Comparison of ENCODE assay signal across 25 mouse cellular contexts in genomic region chr16:24080471-24080870, GRCm38 (mm10).
A peak's percentile ranks its signal among the peaks of the same experiment; 100 is the strongest.
DNase-seq lines count a peak whose midpoint lies in the region; ATAC-seq lines count a peak whose summit lies in the region.
"Had no signal": no experiment of that assay in that cellular context is flagged by ENCODE, and none has a peak within 500 bp of the region (broad histone marks: within the 10 kb centered on the region; RNA-seq: fewer than 3 reads in every experiment).

No protein-coding gene starts in this region.

- peak; percentile 17 to 24 for DNase-seq in kidney, adult 8-10 months
- DNase-seq in fat pad, adult 2 months (ENCODE audit: extremely low read depth, low read depth, low spot score): peak; percentile 99
- DNase-seq in gonadal fat pad, adult 2 months (ENCODE audit: low read depth): peak; percentile 97
- DNase-seq in limb, embryonic 10.5 days (ENCODE audit: low spot score): peak; percentile 10
- DNase-seq in retina, postnatal 1 day: no peak
- DNase-seq: adrenal gland, postnatal 25 days; B cell, adult 2 months; cerebellum, adult 11-12 months; cerebellum, postnatal 10 days; heart, postnatal 36 days; kidney, postnatal 10 days; layer of hippocampus, adult 9-11 months; lung, postnatal 4 days; right cerebral cortex, postnatal 25 days; thymus, adult 18-20 months; thymus, postnatal 36 days had no signal

- WGBS in kidney, embryonic 16.5 days: 90% methylated on average over 5 of the region's 5 CpGs
- 92% methylated on average over 5 of the region's 5 CpGs for WGBS in limb, embryonic 10.5 days

- no peak overlapping the region for H3K9ac ChIP-seq in kidney, embryonic 16.5 days (replicated peaks; ENCODE audit: low read length)
- H3K9ac ChIP-seq: embryonic facial prominence, embryonic 13.5 days; hindbrain, embryonic 13.5 days; limb, embryonic 12.5 days; liver, embryonic 12.5 days; liver, postnatal 0 days; midbrain, embryonic 13.5 days; stomach, embryonic 15.5 days had no signal

- no peak overlapping the region for H3K4me2 ChIP-seq in kidney, embryonic 16.5 days (replicated peaks; ENCODE audit: low read depth, low read length)
- H3K4me2 ChIP-seq: embryonic facial prominence, embryonic 13.5 days; hindbrain, embryonic 13.5 days; limb, embryonic 12.5 days; liver, embryonic 12.5 days; midbrain, embryonic 13.5 days; stomach, embryonic 15.5 days had no signal

- no peak overlapping the region for H3K4me3 ChIP-seq in kidney, embryonic 16.5 days (ENCODE audit: low read length)
- H3K4me3 ChIP-seq in limb, embryonic 10.5 days: no peak overlapping the region
- H3K4me3 ChIP-seq: embryonic facial prominence, embryonic 13.5 days; hindbrain, embryonic 13.5 days; limb, embryonic 12.5 days; liver, embryonic 12.5 days; midbrain, embryonic 13.5 days; stomach, embryonic 15.5 days had no signal

- no peaks in the 10 kb centered on the region for H3K4me1 ChIP-seq in kidney, embryonic 16.5 days (ENCODE audit: insufficient read depth, low read length)
- no peaks in the 10 kb centered on the region for H3K4me1 ChIP-seq in limb, embryonic 10.5 days
- H3K4me1 ChIP-seq: embryonic facial prominence, embryonic 13.5 days; hindbrain, embryonic 13.5 days; limb, embryonic 12.5 days; liver, embryonic 12.5 days; midbrain, embryonic 13.5 days; stomach, embryonic 15.5 days had no signal

- H3K36me3 ChIP-seq in kidney, embryonic 16.5 days (ENCODE audit: insufficient read depth, low read length): no peaks in the 10 kb centered on the region
- H3K36me3 ChIP-seq in limb, embryonic 10.5 days: no peaks in the 10 kb centered on the region
- H3K36me3 ChIP-seq: embryonic facial prominence, embryonic 13.5 days; hindbrain, embryonic 13.5 days; limb, embryonic 12.5 days; liver, embryonic 12.5 days; midbrain, embryonic 13.5 days; stomach, embryonic 15.5 days had no signal

- H3K9me3 ChIP-seq in kidney, embryonic 16.5 days (ENCODE audit: low read length): no peaks in the 10 kb centered on the region
- no peaks in the 10 kb centered on the region for H3K9me3 ChIP-seq in limb, embryonic 10.5 days (replicated peaks)
- H3K9me3 ChIP-seq: embryonic facial prominence, embryonic 13.5 days; hindbrain, embryonic 13.5 days; limb, embryonic 12.5 days; liver, embryonic 12.5 days; midbrain, embryonic 13.5 days; stomach, embryonic 15.5 days had no signal

- ATAC-seq in kidney, embryonic 16.5 days (ENCODE audit: low FRiP score, low TSS enrichment): no peak
- ATAC-seq: forebrain, embryonic 16.5 days; liver, embryonic 12.5 days; liver, postnatal 0 days; midbrain, embryonic 13.5 days had no signal

- no peaks in the 10 kb centered on the region for H3K27me3 ChIP-seq in kidney, embryonic 16.5 days (ENCODE audit: insufficient read depth, low read length)
- no peaks in the 10 kb centered on the region for H3K27me3 ChIP-seq in limb, embryonic 10.5 days (ENCODE audit: low read depth, poor library complexity, severe bottlenecking)
- H3K27me3 ChIP-seq: embryonic facial prominence, embryonic 13.5 days; hindbrain, embryonic 13.5 days; limb, embryonic 12.5 days; liver, embryonic 12.5 days; midbrain, embryonic 13.5 days; stomach, embryonic 15.5 days had no signal

- no peak overlapping the region for H3K27ac ChIP-seq in kidney, embryonic 16.5 days (ENCODE audit: low read length)
- no peak overlapping the region for H3K27ac ChIP-seq in limb, embryonic 10.5 days
- H3K27ac ChIP-seq: embryonic facial prominence, embryonic 13.5 days; hindbrain, embryonic 13.5 days; limb, embryonic 12.5 days; liver, embryonic 12.5 days; midbrain, embryonic 13.5 days; stomach, embryonic 15.5 days had no signal
